Mouse (Mus musculus): ENCODE measurements around the gene Fcgr3.
"Not testable (repeated sequence)": the region's sequence is repeated elsewhere in the genome, so short reads cannot be mapped to it uniquely, and the experiment has no call there.

GRCm38 (mm10) chr1:171069508-171069907 is 4.8 kb upstream of the Fcgr3 start:
- TF ChIP-seq POLR2A (IDR thresholded peaks at IDR 0.05; ENCODE audit: insufficient read depth, low read length); EP300 (IDR thresholded peaks at IDR 0.05; ENCODE audit: insufficient read depth, low read depth, low read length): not testable (repeated sequence)
